Mouse (Mus musculus): ENCODE results near the gene Uqcc3. TPM values are rescaled to one million over a fixed set of nuclear protein-coding genes. Genes with fewer than 3 reads are reported as not detected.

Uqcc3 gene
- total and polyA plus RNA-seq, 2 experiments from 2014 or later = 21.1 to 64.9 TPM

GRCm38 (mm10) chr19:8895397-8895960 is 14.8 kb upstream of the Uqcc3 start:
- Histone ChIP-seq H3K9me3 (ENCODE audit: low read length) (no peaks in the 10 kb centered on the region), H3K9ac (replicated peaks; ENCODE audit: low read length) (no peak overlapping the region), H3K4me3 (ENCODE audit: low read length) (no peak overlapping the region), H3K27ac (no peak overlapping the region), H3K4me2 (ENCODE audit: low read depth, low read length) (no peak overlapping the region), H3K4me1 (ENCODE audit: insufficient read depth, low read length) (peaks cover 9% of the 10 kb centered on the region), H3K36me3 (ENCODE audit: insufficient read depth, low read length) (0 out of 2 replicates have a peak, but pooled peaks cover 6% of the 10 kb centered on the region), H3K27me3 (ENCODE audit: insufficient read depth, low read length) (no peaks in the 10 kb centered on the region)
- no peak for TF ChIP-seq CTCF (IDR thresholded peaks at IDR 0.05; ENCODE audit: low read depth)
- DNase-seq (ENCODE audit: low spot score) (no peak), ATAC-seq (no peak)
- WGBS = 85% methylated on average over 9 of the region's 9 CpGs

DNA sequence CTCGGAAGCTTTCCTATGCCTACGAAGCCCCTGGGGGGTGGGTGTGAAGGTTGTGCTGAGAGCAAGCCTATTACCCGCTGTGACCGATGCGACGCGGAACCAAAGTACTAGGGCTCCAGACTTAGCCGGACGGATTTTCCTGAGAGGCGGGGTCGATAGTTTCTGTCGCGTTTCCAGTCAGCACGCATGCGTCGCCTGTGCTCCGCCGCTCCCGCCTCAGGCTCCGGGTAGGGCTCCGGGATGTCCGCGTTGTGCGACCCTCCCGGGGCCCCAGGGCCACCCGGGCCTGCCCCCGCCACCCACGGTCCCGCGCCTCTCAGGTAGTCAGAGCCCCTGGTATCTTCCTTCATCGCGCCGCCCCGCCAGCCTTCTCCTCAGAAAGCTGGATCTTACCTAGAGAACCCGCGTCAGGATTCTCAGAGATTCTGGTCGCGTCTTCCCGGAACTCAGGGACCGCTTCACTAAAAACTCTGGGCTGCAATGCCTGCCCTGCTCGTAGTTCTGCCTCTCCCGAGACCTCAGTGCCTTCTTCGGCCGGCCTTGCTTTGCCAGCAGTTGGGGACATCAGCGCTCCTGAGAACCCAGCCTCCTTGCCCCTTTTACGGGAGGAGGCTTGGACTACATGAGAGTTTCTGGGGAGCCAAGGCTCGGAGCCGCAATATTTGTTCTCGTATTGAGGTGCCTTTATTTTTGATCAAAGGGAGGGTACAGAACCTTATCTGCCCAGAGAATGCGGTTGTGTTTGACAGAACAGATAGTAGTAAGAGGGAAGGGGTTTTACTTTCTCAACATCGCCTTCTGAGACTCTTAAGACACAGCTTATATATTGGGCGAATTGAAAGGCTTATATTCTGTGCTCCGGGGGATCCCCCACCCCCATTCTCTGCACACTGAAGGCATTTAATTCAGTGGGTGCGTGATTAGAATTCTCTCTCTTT is 12.4 kb upstream of the Uqcc3 start, which contains the start of gene Ints5:
Gene Ints5, plus strand, starts transcription at position 177 of the 938 bp plus-strand sequence.
- Histone ChIP-seq H3K27ac (peak within 1 kb of the TSS; percentile 84), H3K4me3 (ENCODE audit: low read length) (peak within 1 kb of the TSS; percentile 82), H3K4me2 (ENCODE audit: low read depth, low read length) (peak within 1 kb of the TSS; percentile 97), H3K9ac (replicated peaks; ENCODE audit: low read length) (peak within 1 kb of the TSS; percentile 89), H3K27me3 (ENCODE audit: insufficient read depth, low read length) (no peaks in the 10 kb centered on the region), H3K36me3 (ENCODE audit: insufficient read depth, low read length) (0 out of 2 replicates have a peak, but pooled peaks cover 6% of the 10 kb centered on the region), H3K9me3 (ENCODE audit: low read length) (no peaks in the 10 kb centered on the region), H3K4me1 (ENCODE audit: insufficient read depth, low read length) (peaks cover 6% of the 10 kb centered on the region; the same call in 1 of the 2 replicates)
- DNase-seq (ENCODE audit: low spot score) = peak; percentile 92
- peak; percentile 74 for ATAC-seq
- WGBS = 3% methylated on average over 54 of the region's 54 CpGs
- TF ChIP-seq CTCF (IDR thresholded peaks at IDR 0.05; ENCODE audit: low read depth) = no peak

DNA sequence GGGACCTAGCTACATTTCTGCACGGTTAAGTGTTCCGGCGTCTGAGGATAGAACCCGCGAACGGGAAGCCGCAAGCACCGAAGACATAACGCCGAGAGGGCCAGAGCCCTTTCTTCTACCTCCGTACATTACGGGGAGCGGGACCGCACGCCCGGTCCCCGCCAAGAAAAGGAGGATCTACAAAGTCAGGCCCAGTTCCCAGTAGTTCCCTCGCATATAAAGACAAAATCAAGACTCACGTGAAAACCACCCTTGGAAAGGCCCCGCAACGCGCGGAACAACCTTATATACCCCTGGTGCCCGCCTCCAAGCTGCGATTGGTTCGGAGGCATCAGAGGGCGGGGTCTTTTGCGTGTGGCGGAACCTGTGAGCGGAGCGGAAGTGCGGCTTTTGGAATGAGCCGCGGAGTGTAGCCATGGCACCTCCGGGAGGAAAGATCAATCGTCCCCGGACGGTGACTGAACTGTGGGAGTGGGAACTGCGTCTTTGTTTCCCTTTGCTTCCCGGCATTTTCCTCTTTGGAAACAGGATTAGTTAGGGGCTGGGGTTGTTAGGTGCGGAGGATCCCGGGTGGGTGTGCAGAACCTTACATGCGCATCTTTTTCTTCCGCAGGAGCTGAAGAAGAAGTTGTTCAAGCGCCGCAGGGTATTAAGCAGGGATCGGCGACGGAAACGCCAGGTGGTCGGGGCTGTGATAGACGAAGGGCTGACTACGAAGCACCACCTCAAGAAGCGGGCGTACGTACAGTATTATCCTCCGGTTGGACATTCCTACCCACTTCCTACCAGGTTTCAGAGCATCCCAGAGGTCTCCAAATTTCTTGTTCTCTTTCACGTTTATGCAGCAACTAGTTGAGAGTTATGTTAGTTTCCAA is 8.0 kb upstream of the Uqcc3 start, which contains the start of the genes 1810009A15Rik and Gm49416:
Gene 1810009A15Rik, plus strand, starts transcription at position 343 of the 875 bp plus-strand sequence.
Gene Gm49416, plus strand, starts transcription at position 416 of the 875 bp plus-strand sequence.
- peak; percentile 98 for DNase-seq (ENCODE audit: low spot score)
- Histone ChIP-seq H3K27ac (peak within 1 kb of the TSS; percentile 71), H3K4me2 (ENCODE audit: low read depth, low read length) (peak within 1 kb of the TSS; percentile 90), H3K9ac (replicated peaks; ENCODE audit: low read length) (peak within 1 kb of the TSS; percentile 57), H3K9me3 (ENCODE audit: low read length) (no peaks in the 10 kb centered on the region), H3K36me3 (ENCODE audit: insufficient read depth, low read length) (no peaks in the 10 kb centered on the region), H3K27me3 (ENCODE audit: insufficient read depth, low read length) (no peaks in the 10 kb centered on the region), H3K4me3 (ENCODE audit: low read length) (peak within 1 kb of the TSS; percentile 43), H3K4me1 (ENCODE audit: insufficient read depth, low read length) (peaks cover 9% of the 10 kb centered on the region; the same call in 1 of the 2 replicates)
- TF ChIP-seq CTCF (IDR thresholded peaks at IDR 0.05; ENCODE audit: low read depth) = peak; percentile 5; the same call in 1 of the 2 replicates
- ATAC-seq = peak; percentile 97
- WGBS = under 1% methylated on average over 58 of the region's 58 CpGs

- TF ChIP-seq CTCF (IDR thresholded peaks at IDR 0.05; ENCODE audit: low read depth) = no peak
- H3K27me3 ChIP-seq (ENCODE audit: insufficient read depth, low read length) = no peaks in the 10 kb centered on the region
- H3K4me2 ChIP-seq (ENCODE audit: low read depth, low read length) = peak overlapping the region; percentile 90
- H3K9ac ChIP-seq (replicated peaks; ENCODE audit: low read length) = peak overlapping the region; percentile 57
- peak overlapping the region; percentile 43 for H3K4me3 ChIP-seq (ENCODE audit: low read length)
- H3K4me1 ChIP-seq (ENCODE audit: insufficient read depth, low read length) = peaks cover 9% of the 10 kb centered on the region; the same call in 1 of the 2 replicates
- ATAC-seq (no peak), DNase-seq (ENCODE audit: low spot score) (no peak)
- WGBS = 15% methylated on average over 19 of the region's 19 CpGs
- peak overlapping the region; percentile 71; the same call in 1 of the 2 replicates for H3K27ac ChIP-seq
- H3K36me3 ChIP-seq (ENCODE audit: insufficient read depth, low read length) = no peaks in the 10 kb centered on the region
- no peaks in the 10 kb centered on the region for H3K9me3 ChIP-seq (ENCODE audit: low read length)
Observed at GRCm38 (mm10) chr19:8887585-8888463, 7.1 kb upstream of the Uqcc3 start.

DNA sequence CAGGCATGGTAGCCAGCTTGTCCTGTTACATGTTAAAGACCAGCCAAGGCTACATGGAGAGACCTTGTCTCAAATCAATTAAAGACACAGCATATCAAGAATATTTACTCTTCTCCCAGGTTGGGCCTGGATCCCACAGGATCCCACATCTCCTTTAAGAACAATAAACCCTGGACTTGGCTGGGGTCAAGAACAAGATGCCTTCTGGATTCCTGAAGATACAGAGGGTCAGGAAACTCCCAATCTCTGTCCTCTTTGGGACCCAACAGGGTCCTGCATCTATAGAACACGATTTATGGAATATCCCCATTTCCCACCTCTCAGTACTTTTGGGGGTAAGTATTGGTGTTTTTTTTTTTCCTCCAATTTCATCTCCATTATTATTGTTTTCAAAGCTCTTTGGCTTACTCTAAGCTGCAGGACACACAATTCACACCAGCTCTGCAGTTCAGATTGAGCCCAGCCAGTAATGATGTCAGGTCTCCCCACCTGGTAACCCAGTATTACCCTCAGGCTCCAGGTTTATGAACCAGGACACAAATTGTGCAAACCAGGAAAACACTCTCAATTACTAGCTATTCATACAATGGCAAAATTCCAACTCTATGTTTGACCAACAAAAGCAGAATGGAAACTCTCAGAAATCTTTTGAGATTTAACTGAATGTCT is 6.3 kb upstream of the Uqcc3 start:
- ATAC-seq (no peak), DNase-seq (ENCODE audit: low spot score) (no peak)
- Histone ChIP-seq H3K36me3 (ENCODE audit: insufficient read depth, low read length) (no peaks in the 10 kb centered on the region), H3K4me1 (ENCODE audit: insufficient read depth, low read length) (peaks cover 9% of the 10 kb centered on the region; the same call in 1 of the 2 replicates), H3K9ac (replicated peaks; ENCODE audit: low read length) (no peak overlapping the region), H3K9me3 (ENCODE audit: low read length) (no peaks in the 10 kb centered on the region), H3K4me2 (ENCODE audit: low read depth, low read length) (no peak overlapping the region), H3K27me3 (ENCODE audit: insufficient read depth, low read length) (no peaks in the 10 kb centered on the region), H3K27ac (no peak overlapping the region), H3K4me3 (ENCODE audit: low read length) (no peak overlapping the region)
- no peak for TF ChIP-seq CTCF (IDR thresholded peaks at IDR 0.05; ENCODE audit: low read depth)
- WGBS = 69% methylated on average over 1 of the region's 1 CpGs

All from hindbrain, postnatal 0 days (tissue).